Mouse (Mus musculus): Measurements from ENCODE around the gene Satb1. TPM values are rescaled to one million over a fixed set of nuclear protein-coding genes. Genes with fewer than 3 reads are reported as not detected.

The Satb1 gene
- 23.6 and 24.1 TPM in 2 replicates for polyA plus RNA-seq (2012; rRNA removed)

DNA sequence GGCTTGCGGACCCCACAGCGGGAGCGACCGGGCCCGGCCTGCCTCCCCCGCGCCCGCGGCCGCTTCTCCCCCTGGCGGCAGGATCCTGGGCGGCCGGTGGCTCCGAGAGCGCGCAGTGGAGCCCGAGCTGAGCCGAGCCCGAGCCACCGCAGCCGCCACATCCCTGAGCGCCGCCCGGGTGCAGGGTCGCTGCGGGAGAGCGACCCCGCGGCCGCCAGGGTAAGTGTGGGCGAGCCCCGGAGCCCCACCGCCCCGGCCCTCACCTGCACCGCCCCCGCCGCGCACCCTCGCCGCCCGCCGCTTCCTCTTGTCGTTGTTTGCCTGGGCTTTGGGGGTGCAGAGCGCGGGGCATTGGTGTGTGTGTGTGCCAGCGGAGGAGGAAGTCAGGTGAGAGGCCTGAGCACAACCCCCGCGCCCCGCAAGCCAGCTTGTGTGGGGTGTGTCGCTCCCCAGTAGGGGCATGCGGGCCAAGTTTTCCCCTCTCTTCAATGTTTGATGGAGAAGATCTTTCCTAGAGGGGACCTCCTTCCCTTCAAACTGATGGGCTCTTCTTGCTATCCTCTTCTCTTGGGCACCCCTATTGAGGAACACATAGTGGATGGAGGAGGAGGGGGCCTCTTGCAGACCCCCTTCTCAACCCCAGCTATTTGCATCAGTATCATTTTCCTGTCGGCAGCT lies at the start of gene Satb1:
Gene Satb1 (minus strand): TSS at position 391 of the 678 bp plus-strand sequence.
- Histone ChIP-seq H3K27me3 (ENCODE audit: control insufficient read depth, insufficient read depth, low read length) (peaks cover 3% of the 10 kb centered on the region; the same call in 1 of the 2 replicates), H3K4me3 (replicated peaks; ENCODE audit: insufficient read depth, low read depth, low read length) (peak within 1 kb of the TSS; percentile 73), H3K4me1 (ENCODE audit: control insufficient read depth, insufficient read depth, low read length) (0 out of 2 replicates have a peak, but pooled peaks cover 2% of the 10 kb centered on the region), H3K27ac (ENCODE audit: insufficient read depth, low read length) (no peak within 1 kb of the TSS)
- peak; percentile 42 to 53 for DNase-seq
- 1% methylated on average over 52 of the region's 52 CpGs for WGBS
- TF ChIP-seq POLR2A (IDR thresholded peaks at IDR 0.05; ENCODE audit: borderline replicate concordance, insufficient read depth, low read length) (no peak), CTCF (IDR thresholded peaks at IDR 0.05; ENCODE audit: borderline replicate concordance, insufficient read depth, low read depth, low read length) (peak; percentile 24)

DNA sequence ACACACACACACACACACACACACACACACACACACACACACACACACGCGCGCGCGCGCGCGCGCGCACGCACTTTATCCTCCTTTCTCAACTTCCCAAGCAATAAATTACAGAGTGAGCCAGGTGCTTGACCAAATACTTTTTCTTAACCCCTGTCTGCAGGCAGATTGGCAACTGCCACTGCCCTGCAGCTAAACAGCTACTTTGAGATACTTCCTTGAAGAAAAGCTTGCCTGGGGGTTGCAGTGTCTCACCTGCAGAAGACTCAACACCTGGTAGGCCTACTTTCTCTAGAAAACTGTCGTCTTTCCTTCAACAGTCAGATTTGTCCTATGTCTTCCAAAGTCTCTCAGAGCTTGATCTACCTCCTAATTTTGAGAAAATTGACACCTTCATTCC lies 49.5 kb upstream of the Satb1 start:
- no peaks in the 10 kb centered on the region for H3K27me3 ChIP-seq (ENCODE audit: control insufficient read depth, insufficient read depth, low read length)
- WGBS = 97% methylated on average over 12 of the region's 12 CpGs
- H3K27ac ChIP-seq (ENCODE audit: insufficient read depth, low read length) = no peak overlapping the region
- DNase-seq = no peak
- no peak overlapping the region for H3K4me3 ChIP-seq (replicated peaks; ENCODE audit: insufficient read depth, low read depth, low read length)
- TF ChIP-seq POLR2A (IDR thresholded peaks at IDR 0.05; ENCODE audit: borderline replicate concordance, insufficient read depth, low read length) (no peak), CTCF (IDR thresholded peaks at IDR 0.05; ENCODE audit: borderline replicate concordance, insufficient read depth, low read depth, low read length) (no peak)
- no peaks in the 10 kb centered on the region for H3K4me1 ChIP-seq (ENCODE audit: control insufficient read depth, insufficient read depth, low read length)

DNA sequence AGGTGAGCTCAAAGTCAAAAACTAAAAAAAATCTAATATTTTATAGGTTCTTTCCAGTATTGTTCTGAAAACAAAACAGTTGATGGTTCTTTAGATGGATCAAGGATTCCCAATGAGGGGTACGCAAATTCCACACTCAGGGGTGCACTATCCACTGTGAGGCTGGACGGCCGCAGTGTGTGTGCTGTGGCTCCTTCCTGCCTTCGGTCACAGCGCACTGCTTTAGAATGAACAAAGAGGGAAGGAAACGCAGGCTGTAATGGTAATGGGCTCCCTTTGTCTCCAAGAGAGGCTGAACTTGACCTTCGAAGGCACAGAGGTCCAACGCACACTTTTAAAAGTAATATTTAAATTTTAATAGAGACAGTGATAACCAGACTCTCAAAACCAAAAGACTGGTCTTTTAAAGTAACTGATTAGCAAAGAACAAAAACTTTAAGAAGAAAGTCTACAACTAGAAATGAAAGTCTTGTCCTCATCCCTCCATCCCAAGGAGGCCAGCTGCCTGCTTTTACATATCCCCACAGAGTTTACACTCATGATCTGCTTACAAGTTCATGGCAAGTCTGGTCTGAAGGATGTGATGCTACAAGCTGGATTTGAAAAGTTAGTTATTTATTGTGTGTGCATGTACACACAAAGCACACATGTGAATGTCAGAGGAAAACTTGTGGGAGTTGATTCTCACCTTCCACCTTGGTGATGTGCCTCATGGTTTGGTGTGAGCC lies 48.0 kb upstream of the Satb1 start:
- TF ChIP-seq POLR2A (IDR thresholded peaks at IDR 0.05; ENCODE audit: borderline replicate concordance, insufficient read depth, low read length) (no peak), CTCF (IDR thresholded peaks at IDR 0.05; ENCODE audit: borderline replicate concordance, insufficient read depth, low read depth, low read length) (no peak)
- DNase-seq = no peak
- WGBS = 34% methylated on average over 8 of the region's 8 CpGs
- no peak overlapping the region for H3K4me3 ChIP-seq (replicated peaks; ENCODE audit: insufficient read depth, low read depth, low read length)
- H3K27ac ChIP-seq (ENCODE audit: insufficient read depth, low read length) = no peak overlapping the region
- no peaks in the 10 kb centered on the region for H3K27me3 ChIP-seq (ENCODE audit: control insufficient read depth, insufficient read depth, low read length)
- H3K4me1 ChIP-seq (ENCODE audit: control insufficient read depth, insufficient read depth, low read length) = no peaks in the 10 kb centered on the region

DNA sequence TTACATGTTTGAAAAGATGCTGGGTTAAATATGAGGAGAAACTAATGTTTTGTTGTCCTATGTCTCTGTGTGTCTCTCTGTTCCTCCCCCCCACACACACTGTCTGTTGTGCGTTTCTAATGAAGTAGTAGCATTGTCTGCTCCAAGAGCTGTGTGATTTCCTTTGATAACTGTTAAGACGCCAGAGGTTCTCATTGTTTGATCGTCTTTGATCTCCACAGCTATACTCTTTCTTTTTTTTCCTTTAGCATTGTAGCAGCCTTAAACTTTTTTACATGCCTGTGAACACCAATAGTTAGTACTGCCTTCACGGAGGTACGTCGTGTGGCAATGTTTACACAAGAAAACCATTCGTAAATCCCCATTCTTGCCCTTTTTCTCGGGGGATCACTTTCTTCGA lies 47.1 kb upstream of the Satb1 start:
- 18% methylated on average over 9 of the region's 9 CpGs for WGBS
- no peak for TF ChIP-seq CTCF (IDR thresholded peaks at IDR 0.05; ENCODE audit: borderline replicate concordance, insufficient read depth, low read depth, low read length)
- TF ChIP-seq POLR2A (IDR thresholded peaks at IDR 0.05; ENCODE audit: borderline replicate concordance, insufficient read depth, low read length) = no peak
- H3K27ac ChIP-seq (ENCODE audit: insufficient read depth, low read length) = no peak overlapping the region

DNA sequence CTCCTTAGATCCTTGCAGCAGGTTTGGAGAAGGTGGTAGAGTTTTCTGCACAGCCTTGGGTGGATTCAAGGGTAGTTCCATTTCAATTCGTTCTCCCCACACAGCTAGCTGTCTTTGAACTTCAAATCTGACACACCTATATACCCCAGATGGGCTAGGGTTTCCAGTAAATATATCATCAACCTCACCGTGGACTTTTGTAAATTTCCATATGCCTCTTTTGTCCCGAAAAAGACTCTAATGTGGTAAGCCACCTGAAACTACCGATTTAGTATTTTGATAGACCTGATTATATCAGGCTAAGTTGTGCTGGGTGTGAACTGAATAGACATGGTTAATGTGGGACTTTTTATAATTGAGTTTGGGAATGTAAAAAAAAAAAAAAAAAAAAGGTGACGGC lies 46.6 kb upstream of the Satb1 start:
- no peaks in the 10 kb centered on the region for H3K4me1 ChIP-seq (ENCODE audit: control insufficient read depth, insufficient read depth, low read length)
- no peak for TF ChIP-seq CTCF (IDR thresholded peaks at IDR 0.05; ENCODE audit: borderline replicate concordance, insufficient read depth, low read depth, low read length)
- no peak for TF ChIP-seq POLR2A (IDR thresholded peaks at IDR 0.05; ENCODE audit: borderline replicate concordance, insufficient read depth, low read length)
- H3K4me3 ChIP-seq (replicated peaks; ENCODE audit: insufficient read depth, low read depth, low read length) = no peak overlapping the region
- WGBS = 86% methylated on average over 5 of the region's 5 CpGs
- no peaks in the 10 kb centered on the region for H3K27me3 ChIP-seq (ENCODE audit: control insufficient read depth, insufficient read depth, low read length)
- DNase-seq = no peak
- no peak overlapping the region for H3K27ac ChIP-seq (ENCODE audit: insufficient read depth, low read length)

More for the DNA sequence above, 47.1 kb upstream of the Satb1 start:
- Histone ChIP-seq H3K4me1 (ENCODE audit: control insufficient read depth, insufficient read depth, low read length) (no peaks in the 10 kb centered on the region), H3K4me3 (replicated peaks; ENCODE audit: insufficient read depth, low read depth, low read length) (no peak overlapping the region), H3K27me3 (ENCODE audit: control insufficient read depth, insufficient read depth, low read length) (no peaks in the 10 kb centered on the region)
- DNase-seq = no peak

DNA sequence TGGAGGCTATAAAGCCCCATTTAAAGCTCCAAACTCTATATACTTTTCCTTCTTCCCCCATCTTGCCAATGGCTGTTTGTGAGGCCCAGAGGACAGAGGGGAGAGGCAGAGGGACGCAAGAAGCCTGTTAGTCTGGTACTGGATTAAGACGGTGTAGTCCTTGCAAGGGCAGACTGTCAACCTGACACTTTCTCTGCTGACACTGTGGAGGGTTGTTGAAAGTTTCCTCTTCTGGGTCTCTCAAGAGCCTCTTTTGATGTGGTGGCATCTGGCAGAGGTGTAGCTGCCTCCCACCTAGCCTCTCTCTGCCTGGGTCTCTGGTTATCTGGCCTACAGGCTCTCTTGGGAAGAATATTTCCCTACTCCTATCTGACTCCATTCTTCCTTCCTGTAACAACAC lies 46.1 kb upstream of the Satb1 start:
- TF ChIP-seq POLR2A (IDR thresholded peaks at IDR 0.05; ENCODE audit: borderline replicate concordance, insufficient read depth, low read length) (no peak), CTCF (IDR thresholded peaks at IDR 0.05; ENCODE audit: borderline replicate concordance, insufficient read depth, low read depth, low read length) (no peak)
- Histone ChIP-seq H3K27me3 (ENCODE audit: control insufficient read depth, insufficient read depth, low read length) (no peaks in the 10 kb centered on the region), H3K4me1 (ENCODE audit: control insufficient read depth, insufficient read depth, low read length) (no peaks in the 10 kb centered on the region), H3K27ac (ENCODE audit: insufficient read depth, low read length) (no peak overlapping the region), H3K4me3 (replicated peaks; ENCODE audit: insufficient read depth, low read depth, low read length) (no peak overlapping the region)
- no peak for DNase-seq
- 97% methylated on average over 2 of the region's 2 CpGs for WGBS

DNA sequence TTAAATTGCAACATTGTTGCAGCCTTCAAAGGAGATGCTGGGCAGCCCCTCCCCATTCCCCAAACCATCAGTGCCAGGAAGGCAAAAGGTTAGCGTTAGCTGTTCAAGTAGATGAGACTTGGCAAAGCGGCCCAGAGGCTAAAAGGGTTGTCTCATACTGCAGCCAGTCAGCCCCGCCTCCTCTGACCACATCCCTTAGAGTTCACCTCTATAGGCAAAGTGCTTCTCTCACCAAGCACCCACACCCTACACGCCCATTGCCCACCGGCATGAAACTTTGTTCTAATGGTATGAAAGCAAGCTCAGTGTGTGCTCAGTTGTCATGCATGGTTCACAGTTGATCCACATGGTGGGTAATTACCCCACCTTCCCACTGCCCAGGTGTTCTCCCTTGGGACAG lies 43.4 kb upstream of the Satb1 start:
- DNase-seq = no peak
- Histone ChIP-seq H3K27me3 (ENCODE audit: control insufficient read depth, insufficient read depth, low read length) (no peaks in the 10 kb centered on the region), H3K4me1 (ENCODE audit: control insufficient read depth, insufficient read depth, low read length) (no peaks in the 10 kb centered on the region), H3K27ac (ENCODE audit: insufficient read depth, low read length) (no peak overlapping the region), H3K4me3 (replicated peaks; ENCODE audit: insufficient read depth, low read depth, low read length) (no peak overlapping the region)
- TF ChIP-seq CTCF (IDR thresholded peaks at IDR 0.05; ENCODE audit: borderline replicate concordance, insufficient read depth, low read depth, low read length) (no peak), POLR2A (IDR thresholded peaks at IDR 0.05; ENCODE audit: borderline replicate concordance, insufficient read depth, low read length) (no peak)
- WGBS = 76% methylated on average over 5 of the region's 5 CpGs

DNA sequence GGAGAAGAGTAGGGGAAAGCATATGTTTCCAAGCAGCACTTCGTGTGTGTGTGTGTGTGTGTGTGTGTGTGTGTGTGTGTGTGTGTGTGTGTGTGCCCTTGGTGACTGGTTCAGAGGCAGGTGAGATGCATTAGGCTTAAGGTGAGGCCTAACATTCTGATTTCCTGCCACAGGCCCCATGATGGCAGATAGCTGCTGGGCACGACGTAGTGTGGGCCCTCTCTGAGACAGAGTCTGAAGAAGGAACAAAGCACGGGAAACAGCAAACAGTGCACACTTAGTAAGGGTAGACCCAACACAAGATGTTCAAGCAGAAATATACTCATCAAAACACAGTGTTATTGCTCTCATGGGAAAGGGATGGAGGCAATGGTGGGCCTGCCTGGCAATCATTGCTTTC lies 24.5 kb upstream of the Satb1 start:
- 96% methylated on average over 4 of the region's 4 CpGs for WGBS
- TF ChIP-seq POLR2A (IDR thresholded peaks at IDR 0.05; ENCODE audit: borderline replicate concordance, insufficient read depth, low read length) = no peak
- TF ChIP-seq CTCF (IDR thresholded peaks at IDR 0.05; ENCODE audit: borderline replicate concordance, insufficient read depth, low read depth, low read length) = no peak
- Histone ChIP-seq H3K4me3 (replicated peaks; ENCODE audit: insufficient read depth, low read depth, low read length) (no peak overlapping the region), H3K27me3 (ENCODE audit: control insufficient read depth, insufficient read depth, low read length) (no peaks in the 10 kb centered on the region), H3K27ac (ENCODE audit: insufficient read depth, low read length) (no peak overlapping the region), H3K4me1 (ENCODE audit: control insufficient read depth, insufficient read depth, low read length) (no peaks in the 10 kb centered on the region)
- no peak for DNase-seq

Data from cerebellum, adult 2 months (tissue).